Mouse (Mus musculus) liver, embryonic 13.5 days (tissue): ENCODE measurements around the gene Commd8. TPM values are rescaled to one million over a fixed set of nuclear protein-coding genes. Genes with fewer than 3 reads are reported as not detected.
"Not testable (repeated sequence)": the region's sequence is repeated elsewhere in the genome, so short reads cannot be mapped to it uniquely, and the experiment has no call there.

ENCODE experiments used
- ATAC-seq: fragments of 200-750 bp; cut with Nextera tagmentation; 2 replicates; pipeline ENCODE4 v1.8.0; 2017; ENCODE audit warnings: low read depth, mild to moderate bottlenecking, moderate number of reproducible peaks, moderate library complexity
- DNase-seq: peaks from one replicate; pipeline ENCODE4 v3.0.0; 2022
- H3K27ac ChIP-seq: fragments of 300-500 bp; sonication (generic); 2 replicates; pipeline ENCODE4 v1.5.1; 2015; ENCODE audit warnings: moderate library complexity, mild to moderate bottlenecking, inconsistent platforms
- H3K27me3 ChIP-seq: fragments of 300-500 bp; sonication (generic); 2 replicates; pipeline ENCODE4 v1.6.1; 2015; ENCODE audit warnings: mild to moderate bottlenecking, inconsistent platforms
- H3K36me3 ChIP-seq: fragments of 300-500 bp; sonication (generic); 2 replicates; pipeline ENCODE4 v1.6.1; 2015; ENCODE audit warnings: mild to moderate bottlenecking, inconsistent platforms
- H3K4me1 ChIP-seq: fragments of 300-500 bp; sonication (generic); replicated peaks from 2 replicates; pipeline ENCODE4 v1.6.1; 2015; ENCODE audit warnings: inconsistent platforms
- H3K4me2 ChIP-seq: fragments of 300-500 bp; sonication (generic); 2 replicates; pipeline ENCODE4 v1.6.1; 2015; ENCODE audit warnings: inconsistent platforms, mild to moderate bottlenecking, moderate library complexity
- H3K4me3 ChIP-seq: fragments of 300-500 bp; sonication (generic); replicated peaks from 2 replicates; pipeline ENCODE4 v1.5.1; 2015; ENCODE audit warnings: mild to moderate bottlenecking, inconsistent platforms
- H3K9ac ChIP-seq: fragments of 300-500 bp; sonication (generic); 2 replicates; pipeline ENCODE4 v1.6.1; 2015; ENCODE audit warnings: mild to moderate bottlenecking, inconsistent platforms
- H3K9me3 ChIP-seq: fragments of 300-500 bp; sonication (generic); replicated peaks from 2 replicates; pipeline ENCODE4 v1.6.1; 2016; ENCODE audit warnings: inconsistent platforms
- WGBS: fragments of 180-500 bp; shearing (Covaris S2); methylation state at CpG from one replicate; pipeline ENCODE4 v1.1.7; 2015; ENCODE audit not compliant: insufficient replicate concordance; 5-methylcytosine and 5-hydroxymethylcytosine counted together
- polyA plus RNA-seq: library from polyadenylated mRNA; unstranded; fragments of >200 nt; fragmentation: Nextera tagmentation; extraction: Ambion mirVana; gene quantifications from 2 replicates; pipeline ENCODE4 v1.2.1, GENCODE M21; 2015

Commd8 gene
- polyA plus RNA-seq, 1 experiment from 2014 or later, result 78.7 TPM

DNA sequence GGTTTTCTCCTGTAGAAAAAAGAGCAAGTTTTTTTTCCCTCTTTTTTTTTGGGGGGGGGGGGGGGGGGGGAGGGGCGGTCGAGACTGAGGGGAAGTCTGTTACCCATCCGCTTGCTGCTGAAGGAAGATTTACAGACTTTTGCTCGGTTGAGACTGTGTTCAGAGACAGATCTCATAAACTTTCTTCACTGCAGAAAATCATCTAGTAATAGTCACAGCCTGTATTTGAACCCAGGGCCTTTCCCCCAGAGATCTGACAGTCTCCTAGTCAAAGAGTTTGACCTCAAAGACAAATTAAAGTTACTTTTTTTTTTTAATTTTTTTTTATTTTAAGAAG, 264 bp upstream of the Commd8 start:
- DNase-seq (no peak), ATAC-seq (peak; percentile 32)
- Histone ChIP-seq H3K27ac (no peak overlapping the region), H3K4me1 (peaks cover 38% of the 10 kb centered on the region), H3K36me3 (peaks cover 4% of the 10 kb centered on the region; the same call in 1 of the 2 replicates), H3K9ac (peak overlapping the region; percentile 47; the same call in 1 of the 2 replicates), H3K4me2 (peak overlapping the region; percentile 57), H3K4me3 (peak overlapping the region; percentile 93), H3K27me3 (no peaks in the 10 kb centered on the region), H3K9me3 (no peaks in the 10 kb centered on the region)
- 0% methylated on average over 4 of the region's 4 CpGs for WGBS

DNA sequence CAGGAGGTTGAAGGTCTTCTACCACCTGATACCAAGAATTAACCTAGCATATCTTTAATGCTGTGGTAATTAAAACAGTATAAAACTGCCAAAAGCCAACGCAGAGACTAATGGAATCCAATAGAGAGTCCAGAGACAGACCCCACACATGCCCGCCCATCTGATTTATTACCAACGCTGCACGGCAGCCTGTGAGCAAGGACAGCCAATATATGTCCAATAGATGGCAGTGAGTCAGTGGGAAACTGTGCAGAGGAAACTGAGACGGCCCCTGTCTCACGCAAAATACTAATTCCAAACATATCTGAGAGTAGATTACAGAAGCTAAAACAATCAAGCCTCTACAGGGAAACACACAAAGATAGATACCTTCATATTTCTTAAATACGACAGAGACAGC, 3.6 kb downstream of the Commd8 start:
- Histone ChIP-seq H3K4me2 (0 out of 2 replicates have a peak overlapping the region, but pooled peaks have one; percentile 1), H3K9me3 (no peaks in the 10 kb centered on the region), H3K4me1 (peaks cover 45% of the 10 kb centered on the region), H3K27ac (no peak overlapping the region), H3K27me3 (no peaks in the 10 kb centered on the region), H3K4me3 (no peak overlapping the region), H3K36me3 (peaks cover 36% of the 10 kb centered on the region), H3K9ac (no peak overlapping the region)
- no peak for ATAC-seq
- DNase-seq, result no peak
- WGBS, result 60% methylated on average over 7 of the region's 7 CpGs

DNA sequence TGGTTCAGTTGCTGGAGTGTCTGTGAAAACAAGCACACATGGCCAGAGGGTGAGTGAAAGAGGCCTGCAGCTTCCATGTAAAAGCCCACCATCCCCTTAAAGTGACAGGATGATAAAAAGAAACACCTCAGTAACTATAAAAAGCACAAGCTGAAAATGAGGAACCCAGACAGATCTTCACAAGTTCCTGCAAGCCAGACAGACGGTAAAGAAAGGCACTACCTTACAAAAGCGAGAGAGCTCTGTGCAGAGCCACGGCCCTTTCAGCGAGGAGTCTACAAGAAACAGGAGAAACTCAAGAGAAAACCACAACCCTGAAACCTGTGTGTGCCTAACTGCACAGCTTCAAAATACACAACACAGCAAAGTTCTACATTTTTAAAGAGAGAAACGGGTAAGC, 5.1 kb downstream of the Commd8 start:
- no peak for ATAC-seq
- no peak overlapping the region for H3K4me3 ChIP-seq
- H3K4me1 ChIP-seq, result peaks cover 42% of the 10 kb centered on the region
- no peak overlapping the region for H3K4me2 ChIP-seq
- H3K36me3 ChIP-seq, result peaks cover 47% of the 10 kb centered on the region
- H3K9ac ChIP-seq, result no peak overlapping the region
- no peaks in the 10 kb centered on the region for H3K9me3 ChIP-seq
- no peak overlapping the region for H3K27ac ChIP-seq
- H3K27me3 ChIP-seq, result no peaks in the 10 kb centered on the region
- no peak for DNase-seq
- 39% methylated on average over 5 of the region's 5 CpGs for WGBS

GRCm38 (mm10) chr5:72160781-72161485, 7.1 kb downstream of the Commd8 start:
- Histone ChIP-seq H3K4me3 (no peak overlapping the region), H3K4me2 (no peak overlapping the region), H3K4me1 (peaks cover 26% of the 10 kb centered on the region), H3K9me3 (no peaks in the 10 kb centered on the region), H3K27me3 (no peaks in the 10 kb centered on the region), H3K9ac (no peak overlapping the region), H3K27ac (no peak overlapping the region), H3K36me3 (peaks cover 52% of the 10 kb centered on the region)
- no peak for DNase-seq
- no peak for ATAC-seq
- 57% methylated on average over 11 of the region's 11 CpGs for WGBS

GRCm38 (mm10) chr5:72159537-72159936, 8.5 kb downstream of the Commd8 start:
- Histone ChIP-seq H3K27me3 (no peaks in the 10 kb centered on the region), H3K4me3 (no peak overlapping the region), H3K9me3 (no peaks in the 10 kb centered on the region), H3K27ac (no peak overlapping the region; the same call in 1 of the 2 replicates), H3K9ac (no peak overlapping the region), H3K36me3 (peaks cover 56% of the 10 kb centered on the region), H3K4me2 (no peak overlapping the region), H3K4me1 (peaks cover 15% of the 10 kb centered on the region; the same call in 1 of the 2 replicates)
- no peak for ATAC-seq
- WGBS, result 41% methylated on average over 6 of the region's 6 CpGs
- DNase-seq, result no peak

DNA sequence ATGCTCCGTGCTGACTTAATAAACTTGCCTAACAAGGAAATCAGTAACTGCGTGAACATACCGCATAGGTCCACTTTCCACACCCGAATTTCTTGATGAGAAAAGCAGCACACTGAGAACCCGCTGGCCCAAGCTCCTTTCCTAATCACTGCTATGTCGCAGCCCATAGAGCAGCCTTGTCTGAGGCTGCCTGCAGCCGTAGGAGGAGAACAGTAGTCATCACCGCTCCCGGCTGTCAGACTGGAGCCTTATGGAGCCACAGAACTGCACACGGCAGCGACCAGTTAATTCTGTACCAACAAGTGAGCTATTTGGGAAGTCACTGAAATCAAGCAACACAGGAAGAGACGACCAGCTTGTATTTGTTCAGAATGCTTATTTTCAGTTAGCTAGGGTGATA, 9.3 kb downstream of the Commd8 start:
- peaks cover 10% of the 10 kb centered on the region; the same call in 1 of the 2 replicates for H3K4me1 ChIP-seq
- peaks cover 52% of the 10 kb centered on the region for H3K36me3 ChIP-seq
- H3K27ac ChIP-seq, result no peak overlapping the region
- ATAC-seq (no peak), DNase-seq (no peak)
- 88% methylated on average over 12 of the region's 12 CpGs for WGBS
- H3K9ac ChIP-seq, result no peak overlapping the region
- H3K9me3 ChIP-seq, result no peaks in the 10 kb centered on the region
- H3K4me3 ChIP-seq, result no peak overlapping the region
- H3K27me3 ChIP-seq, result no peaks in the 10 kb centered on the region
- no peak overlapping the region for H3K4me2 ChIP-seq

DNA sequence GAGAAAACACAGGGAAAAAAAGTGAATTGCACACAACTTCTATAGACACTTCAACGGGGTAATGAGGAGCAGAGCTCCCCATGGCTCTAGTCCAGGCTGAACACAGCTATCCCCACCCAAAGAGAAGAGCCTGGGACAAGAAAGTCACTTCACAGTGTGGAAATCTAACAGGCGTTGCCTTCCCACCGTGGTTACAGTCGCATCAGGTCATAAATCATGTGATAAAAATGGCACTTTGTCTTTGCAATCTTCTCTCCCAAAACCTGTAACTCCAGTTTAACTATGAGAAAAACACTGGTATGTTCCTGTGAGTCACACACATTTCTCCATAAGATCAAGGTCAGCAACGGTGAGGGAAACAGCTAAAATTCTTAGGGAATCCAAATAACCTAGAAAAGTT, 11.4 kb downstream of the Commd8 start:
- ATAC-seq, result no peak
- no peak overlapping the region for H3K4me3 ChIP-seq
- H3K9ac ChIP-seq, result no peak overlapping the region
- DNase-seq, result no peak
- no peaks in the 10 kb centered on the region for H3K9me3 ChIP-seq
- H3K4me2 ChIP-seq, result no peak overlapping the region
- no peak overlapping the region for H3K27ac ChIP-seq
- peaks cover 6% of the 10 kb centered on the region; the same call in 1 of the 2 replicates for H3K4me1 ChIP-seq
- WGBS, result 76% methylated on average over 5 of the region's 5 CpGs
- H3K27me3 ChIP-seq, result no peaks in the 10 kb centered on the region
- peaks cover 39% of the 10 kb centered on the region for H3K36me3 ChIP-seq

GRCm38 (mm10) chr5:72155686-72156085, 12.3 kb downstream of the Commd8 start:
- not testable (repeated sequence) for ATAC-seq, H3K4me1 ChIP-seq, H3K27ac ChIP-seq, H3K27me3 ChIP-seq, DNase-seq, H3K4me3 ChIP-seq, H3K9me3 ChIP-seq, H3K9ac ChIP-seq, H3K4me2 ChIP-seq
- H3K36me3 ChIP-seq, result peaks cover 30% of the 10 kb centered on the region
- 73% methylated on average over 3 of the region's 3 CpGs for whole genome bisulfite sequencing

DNA sequence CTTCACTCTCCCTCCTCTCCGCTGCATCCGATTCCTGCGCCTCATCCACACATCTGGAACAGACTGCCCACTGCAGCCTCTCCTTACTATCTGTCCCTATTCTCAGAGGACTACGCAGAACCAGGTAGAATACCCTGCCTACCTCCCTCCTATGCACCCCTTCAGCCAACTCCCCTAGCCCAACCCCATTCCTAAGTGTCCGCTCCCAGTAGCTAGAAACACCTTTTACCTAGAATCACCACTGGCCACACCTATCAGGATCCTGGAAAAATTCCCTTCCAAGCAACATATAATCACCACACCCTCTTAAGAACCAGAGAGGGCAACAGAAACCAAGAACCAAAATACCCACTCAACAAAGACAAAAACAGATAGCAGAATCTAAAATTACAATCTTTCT, 17.1 kb downstream of the Commd8 start:
- no peaks in the 10 kb centered on the region for H3K9me3 ChIP-seq
- ATAC-seq (no peak), DNase-seq (no peak)
- no peak overlapping the region for H3K4me2 ChIP-seq
- no peaks in the 10 kb centered on the region for H3K4me1 ChIP-seq
- no peak overlapping the region for H3K9ac ChIP-seq
- H3K27ac ChIP-seq, result no peak overlapping the region
- WGBS, result 75% methylated on average over 4 of the region's 5 CpGs
- no peaks in the 10 kb centered on the region for H3K27me3 ChIP-seq
- H3K4me3 ChIP-seq, result no peak overlapping the region
- H3K36me3 ChIP-seq, result 0 out of 2 replicates have a peak, but pooled peaks cover 4% of the 10 kb centered on the region

DNA sequence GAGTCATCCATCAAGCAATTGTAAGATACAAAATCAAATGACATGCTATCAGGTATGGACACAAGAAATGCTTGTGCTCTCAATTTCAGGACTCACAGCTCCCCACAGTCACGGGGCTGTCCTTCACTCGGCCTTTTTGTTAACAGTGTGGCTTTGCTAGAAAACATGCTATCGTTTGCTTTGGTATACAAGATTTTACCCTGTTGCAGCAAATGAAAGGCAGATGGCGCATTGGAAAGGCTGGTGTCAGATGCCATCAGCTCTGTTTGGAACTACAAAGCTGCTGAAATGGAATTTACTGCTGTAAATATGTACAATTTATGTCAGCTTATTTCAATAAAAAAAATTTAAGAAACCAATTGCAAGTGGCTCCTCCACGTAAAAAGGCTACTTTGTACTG, 19.3 kb downstream of the Commd8 start:
- DNase-seq, result no peak
- H3K4me2 ChIP-seq, result no peak overlapping the region
- no peaks in the 10 kb centered on the region for H3K9me3 ChIP-seq
- ATAC-seq, result no peak
- H3K4me3 ChIP-seq, result no peak overlapping the region
- H3K4me1 ChIP-seq, result no peaks in the 10 kb centered on the region
- no peaks in the 10 kb centered on the region for H3K36me3 ChIP-seq
- H3K27ac ChIP-seq, result no peak overlapping the region
- no peaks in the 10 kb centered on the region for H3K27me3 ChIP-seq
- 71% methylated on average over 5 of the region's 5 CpGs for WGBS
- H3K9ac ChIP-seq, result no peak overlapping the region

- WGBS, result 37% methylated on average over 1 of the region's 1 CpGs
- H3K4me1 ChIP-seq, result no peaks in the 10 kb centered on the region
- no peak overlapping the region for H3K9ac ChIP-seq
- no peaks in the 10 kb centered on the region for H3K27me3 ChIP-seq
- H3K4me2 ChIP-seq, result no peak overlapping the region
- H3K4me3 ChIP-seq, result no peak overlapping the region
- no peak overlapping the region for H3K27ac ChIP-seq
- ATAC-seq, result no peak
- no peaks in the 10 kb centered on the region for H3K36me3 ChIP-seq
- no peak for DNase-seq
- H3K9me3 ChIP-seq, result no peaks in the 10 kb centered on the region
Measured at GRCm38 (mm10) chr5:72139619-72140018, 28.4 kb downstream of the Commd8 start.

DNA sequence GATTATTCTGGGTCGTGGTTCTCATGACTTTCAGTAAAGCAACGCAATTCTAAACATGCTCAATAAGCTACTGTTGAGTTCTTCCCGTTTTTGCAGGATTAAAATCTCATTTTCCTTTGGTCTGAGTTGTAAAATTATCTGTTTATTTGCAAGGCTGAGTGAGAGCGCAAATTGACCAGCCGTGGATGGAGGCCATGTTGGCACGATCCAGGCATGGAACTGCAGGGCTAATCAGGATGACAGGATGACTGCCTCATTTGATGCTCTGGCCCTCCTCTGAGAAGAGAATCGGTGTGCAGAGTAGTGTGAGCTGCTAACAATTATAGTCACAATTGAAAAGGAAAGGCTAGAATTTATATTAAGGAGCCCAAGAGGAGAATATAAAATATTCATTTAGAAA, 29.7 kb downstream of the Commd8 start:
- no peak for DNase-seq
- Histone ChIP-seq H3K9ac (no peak overlapping the region), H3K4me2 (no peak overlapping the region), H3K27ac (no peak overlapping the region), H3K27me3 (no peaks in the 10 kb centered on the region), H3K9me3 (no peaks in the 10 kb centered on the region), H3K4me3 (no peak overlapping the region), H3K4me1 (no peaks in the 10 kb centered on the region), H3K36me3 (no peaks in the 10 kb centered on the region)
- 65% methylated on average over 7 of the region's 7 CpGs for WGBS
- no peak for ATAC-seq
